Mouse (Mus musculus) hindbrain, embryonic 14.5 days (tissue): Measurements from ENCODE around the gene C87414. TPM values are rescaled to one million over a fixed set of nuclear protein-coding genes. Genes with fewer than 3 reads are reported as not detected.
"Not testable (repeated sequence)": the region's sequence is repeated elsewhere in the genome, so short reads cannot be mapped to it uniquely, and the experiment has no call there.

Experiments used
- ATAC-seq: fragments of 200-750 bp; cut with Nextera tagmentation; 2 replicates; pipeline ENCODE4 v1.8.0; 2017; ENCODE audit warnings: moderate number of reproducible peaks, mild to moderate bottlenecking, moderate TSS enrichment, moderate library complexity; ENCODE audit not compliant: low FRiP score
- DNase-seq: peaks from one replicate; pipeline ENCODE4 v3.0.0-alpha.2; 2015; ENCODE audit warnings: low spot score
- H3K27ac ChIP-seq: fragments of 300-500 bp; sonication (generic); 2 replicates; pipeline ENCODE4 v1.5.1; 2014; ENCODE audit warnings: mild to moderate bottlenecking, moderate library complexity
- H3K27me3 ChIP-seq: fragments of 300-500 bp; sonication (generic); 2 replicates; pipeline ENCODE4 v1.6.1; 2014; ENCODE audit warnings: mild to moderate bottlenecking, low read length, mixed read lengths; ENCODE audit not compliant: control insufficient read depth, insufficient read depth
- H3K36me3 ChIP-seq: fragments of 300-500 bp; sonication (generic); replicated peaks from 2 replicates; pipeline ENCODE4 v1.6.1; 2014; ENCODE audit not compliant: control insufficient read depth, insufficient read depth
- H3K4me1 ChIP-seq: fragments of 300-500 bp; sonication (generic); replicated peaks from 2 replicates; pipeline ENCODE4 v1.6.1; 2014; ENCODE audit warnings: antibody characterized with exemption, low read length, mixed read lengths; ENCODE audit not compliant: control insufficient read depth, insufficient read depth
- H3K4me2 ChIP-seq: fragments of 300-500 bp; sonication (generic); replicated peaks from 2 replicates; pipeline ENCODE4 v1.6.1; 2014; ENCODE audit warnings: mild to moderate bottlenecking, moderate library complexity
- H3K4me3 ChIP-seq: fragments of 300-500 bp; sonication (generic); replicated peaks from 2 replicates; pipeline ENCODE4 v1.5.1; 2014; ENCODE audit warnings: mild to moderate bottlenecking, low read length
- H3K9ac ChIP-seq: fragments of 300-500 bp; sonication (generic); 2 replicates; pipeline ENCODE4 v1.6.1; 2014
- H3K9me3 ChIP-seq: fragments of 300-500 bp; sonication (generic); 2 replicates; pipeline ENCODE4 v1.6.1; 2016; ENCODE audit warnings: low read length; ENCODE audit not compliant: control insufficient read depth
- WGBS: fragments of 180-500 bp; shearing (Covaris S2); extraction: QIAGEN DNeasy Blood & Tissue Kit; methylation state at CpG from one replicate; pipeline ENCODE4 v1.1.7; 2014; 5-methylcytosine and 5-hydroxymethylcytosine counted together
- polyA plus RNA-seq: library from polyadenylated mRNA; unstranded; fragments of >200 nt; fragmentation: Nextera tagmentation; extraction: Ambion mirVana; gene quantifications from 2 replicates; pipeline ENCODE4 v1.2.1, GENCODE M21; 2014

The C87414 gene
- polyA plus RNA-seq, result not detected in 2 replicates

DNA sequence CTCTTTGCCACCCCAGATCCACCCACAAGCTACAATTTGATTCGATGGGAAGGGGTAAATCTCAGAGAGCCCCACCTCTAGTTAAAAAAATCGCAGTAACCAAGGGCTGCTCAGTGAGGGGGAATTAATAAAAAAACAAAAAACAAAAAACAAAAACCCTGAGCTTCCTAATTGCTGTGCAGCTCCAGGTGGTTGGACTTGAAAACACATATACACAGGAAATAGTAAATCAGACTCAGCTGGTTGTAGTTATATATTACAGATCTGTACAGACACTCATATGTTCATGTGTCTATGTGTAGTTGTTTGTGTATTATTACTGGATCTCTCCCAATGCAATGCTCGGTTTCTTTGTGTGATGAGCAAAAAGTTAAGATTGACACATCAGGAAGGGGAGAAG, at the start of gene C87414:
TSS of gene C87414 (minus strand) at position 101 of the 400 bp plus-strand sequence.
- WGBS, result no CpG with 5 or more reads among the region's 3 CpGs
- H3K9ac ChIP-seq, DNase-seq: not testable (repeated sequence)

DNA sequence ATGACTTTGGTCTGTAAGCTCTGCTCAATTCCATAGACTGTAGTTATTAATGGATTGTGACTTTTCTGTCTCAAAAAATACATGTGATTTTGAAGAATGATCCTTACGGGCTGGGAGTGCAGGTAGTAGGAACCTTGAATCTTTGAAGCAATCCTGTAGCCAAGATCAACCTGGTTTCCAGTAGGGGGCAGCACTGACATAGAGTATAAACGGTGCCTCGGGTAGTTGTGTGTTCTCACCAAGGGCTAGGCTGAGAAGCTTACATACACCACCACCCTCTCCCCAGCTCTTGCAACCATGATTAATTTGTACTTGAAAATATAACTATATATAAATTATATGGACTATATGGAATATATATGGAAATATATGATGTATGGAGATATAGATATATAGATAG, 13.3 kb upstream of the C87414 start:
- not testable (repeated sequence) for H3K9ac ChIP-seq, DNase-seq, ATAC-seq, H3K9me3 ChIP-seq, H3K4me1 ChIP-seq, H3K36me3 ChIP-seq, H3K27ac ChIP-seq, H3K4me3 ChIP-seq, H3K4me2 ChIP-seq, H3K27me3 ChIP-seq
- WGBS, result 72% methylated on average over 3 of the region's 3 CpGs

More for the DNA sequence above, at the start of gene C87414:
- H3K4me1 ChIP-seq, H3K27ac ChIP-seq, ATAC-seq, H3K36me3 ChIP-seq, H3K4me3 ChIP-seq, H3K4me2 ChIP-seq, H3K27me3 ChIP-seq, H3K9me3 ChIP-seq: not testable (repeated sequence)

Other genes with a start within 250 kb of the C87414 start
- gene Gm16427, start 131.4 kb downstream of the C87414 start, polyA plus RNA-seq, result not detected in 2 replicates
- not detected in 2 replicates for gene Gm7792, start 172.2 kb upstream of the C87414 start, polyA plus RNA-seq